Mouse (Mus musculus) layer of hippocampus, adult 2 months (tissue): ENCODE results near the gene Dennd2a. TPM values are rescaled to one million over a fixed set of nuclear protein-coding genes. Genes with fewer than 3 reads are reported as not detected.

Experiments
- DNase-seq, 2 experiments: peaks; one replicate each; pipeline ENCODE4 v3.0.0; 2022; ENCODE audit warnings: low spot score in 2 of 2
- H3K27ac ChIP-seq: fragments of 200-600 bp; 2 replicates; pipeline ENCODE4 v1.8.1; 2022
- H3K4me3 ChIP-seq: fragments of 200-600 bp; 2 replicates; pipeline ENCODE4 v1.8.1; 2022; ENCODE audit warnings: mild to moderate bottlenecking
- CTCF ChIP-seq: fragments of 200-600 bp; conservative IDR thresholded peaks from 2 replicates; pipeline ENCODE4 v1.8.1; 2022; ENCODE audit warnings: antibody characterized with exemption, mild to moderate bottlenecking, moderate library complexity
- total RNA-seq, 2 experiments: library from RNA; stranded (reverse); gene quantifications; 2 replicates each; pipeline ENCODE4 v1.2.3; 2021

Gene Dennd2a
- total RNA-seq, 2 experiments from 2014 or later = 37.0 to 38.2 TPM

DNA sequence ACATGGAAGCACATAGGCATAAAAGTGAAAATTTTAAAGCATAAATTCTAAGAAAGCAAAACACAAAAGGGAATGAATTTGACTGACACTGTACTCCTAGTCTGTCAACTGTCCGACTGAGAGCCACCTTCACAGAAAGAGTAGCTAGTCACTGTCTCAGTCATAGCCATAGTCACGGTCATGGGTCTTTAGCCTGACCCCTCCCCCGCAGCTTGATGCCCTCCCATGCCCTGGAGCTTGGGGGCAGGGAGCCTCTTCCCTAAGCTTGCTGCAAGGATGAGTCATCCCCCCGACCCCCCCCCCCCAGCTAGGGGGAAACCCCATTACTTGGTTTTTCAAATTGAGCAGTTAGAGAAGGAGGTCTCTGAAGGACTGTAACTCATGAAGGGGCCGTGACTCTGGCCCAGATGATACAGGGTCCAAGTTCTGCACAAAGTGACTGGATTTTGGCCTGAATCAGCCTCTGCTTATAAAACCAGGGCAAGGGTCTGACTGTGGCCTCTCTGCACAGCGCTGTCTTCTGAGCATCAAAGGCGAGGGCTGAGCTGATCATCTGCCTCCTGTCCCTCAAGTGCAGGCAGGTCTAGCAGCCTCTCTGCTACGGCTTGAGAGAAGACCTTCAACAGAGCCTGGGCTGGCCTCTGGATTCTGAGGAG is 5.6 kb downstream of the Dennd2a start:
- Histone ChIP-seq H3K4me3 (no peak overlapping the region), H3K27ac (peak overlapping the region; percentile 28; the same call in 1 of the 2 replicates)
- TF ChIP-seq CTCF = no peak
- DNase-seq = no peak

DNA sequence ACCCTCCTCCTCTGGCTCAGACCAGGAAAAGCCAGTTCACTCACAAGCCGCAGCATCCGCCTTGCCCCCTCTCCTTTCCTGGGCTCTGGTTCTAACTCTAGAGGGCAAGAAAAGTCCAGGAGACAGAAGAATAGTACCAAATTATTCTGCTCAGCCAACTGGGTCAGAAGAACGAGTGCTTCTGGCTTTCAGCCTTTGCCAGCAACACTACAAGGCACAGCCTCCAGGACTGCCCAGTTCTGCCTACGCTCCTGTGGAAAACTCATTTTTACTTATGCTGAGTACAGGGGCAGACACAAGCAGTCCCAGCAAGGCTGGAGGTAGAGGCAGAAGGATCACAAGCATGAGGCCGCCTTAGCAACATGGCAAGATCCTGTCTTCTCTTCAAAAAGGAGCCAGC is 9.6 kb downstream of the Dennd2a start:
- H3K27ac ChIP-seq = peak overlapping the region; percentile 65; the same call in 1 of the 2 replicates
- DNase-seq = peak in 1 of 2 experiments; percentile 25
- TF ChIP-seq CTCF = no peak; the same call in 1 of the 2 replicates

DNA sequence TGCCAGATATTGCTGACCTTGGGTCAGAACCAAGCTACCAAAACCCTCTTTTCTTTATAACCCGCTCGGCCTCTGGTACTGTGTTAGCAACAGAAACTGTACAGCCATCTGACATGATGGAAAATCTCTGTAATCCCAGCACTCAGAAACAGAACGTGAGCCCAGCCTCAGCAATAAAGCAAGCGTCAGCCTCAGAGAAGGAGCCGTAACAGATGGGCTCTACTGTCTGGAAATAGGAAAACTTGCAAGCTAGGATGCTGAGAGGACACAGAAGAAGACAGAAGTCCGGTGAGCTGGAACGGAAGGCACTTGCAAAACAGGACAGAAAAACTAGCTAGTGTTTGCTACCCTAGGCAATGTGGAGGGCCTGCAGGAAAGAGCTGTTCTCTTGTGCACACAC is 12.2 kb downstream of the Dennd2a start:
- peak overlapping the region; percentile 73 for H3K27ac ChIP-seq
- H3K4me3 ChIP-seq = no peak overlapping the region
- DNase-seq = peak in 1 of 2 experiments; percentile 51
- TF ChIP-seq CTCF = no peak

More for the DNA sequence above, 9.6 kb downstream of the Dennd2a start:
- no peak overlapping the region for H3K4me3 ChIP-seq

DNA sequence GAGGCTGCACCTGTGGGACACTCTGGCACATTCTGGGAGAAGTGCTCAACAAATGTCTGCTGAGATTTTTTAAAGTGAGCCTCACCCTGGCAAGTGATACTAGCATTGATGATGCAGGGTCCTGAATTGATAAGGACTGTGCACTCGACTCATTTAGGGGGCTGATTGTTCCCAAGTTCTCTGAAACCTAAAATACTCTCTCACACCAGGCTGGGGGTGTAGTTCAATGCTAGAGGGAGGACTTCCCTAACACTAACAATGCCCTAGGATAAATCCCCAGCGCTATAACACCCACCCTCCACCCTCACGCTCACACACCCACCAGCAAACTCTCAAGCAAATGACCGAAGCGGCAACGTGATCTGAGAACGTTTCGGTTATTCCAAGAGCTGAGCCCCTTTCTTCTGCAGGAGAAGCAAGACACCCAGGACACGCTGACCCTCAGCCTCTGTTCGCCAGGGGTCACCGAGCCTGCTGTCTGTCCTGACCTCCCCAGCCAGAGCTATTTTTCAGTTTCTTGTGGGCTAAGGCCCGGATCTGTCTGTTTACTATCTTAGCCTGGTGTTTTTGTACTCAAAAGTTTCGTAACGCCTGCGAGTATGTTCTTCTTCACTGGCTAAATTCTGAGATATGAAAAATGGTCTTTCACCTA is 13.8 kb downstream of the Dennd2a start:
- H3K4me3 ChIP-seq = no peak overlapping the region
- H3K27ac ChIP-seq = peak overlapping the region; percentile 78
- no peak for TF ChIP-seq CTCF
- no peak for DNase-seq

DNA sequence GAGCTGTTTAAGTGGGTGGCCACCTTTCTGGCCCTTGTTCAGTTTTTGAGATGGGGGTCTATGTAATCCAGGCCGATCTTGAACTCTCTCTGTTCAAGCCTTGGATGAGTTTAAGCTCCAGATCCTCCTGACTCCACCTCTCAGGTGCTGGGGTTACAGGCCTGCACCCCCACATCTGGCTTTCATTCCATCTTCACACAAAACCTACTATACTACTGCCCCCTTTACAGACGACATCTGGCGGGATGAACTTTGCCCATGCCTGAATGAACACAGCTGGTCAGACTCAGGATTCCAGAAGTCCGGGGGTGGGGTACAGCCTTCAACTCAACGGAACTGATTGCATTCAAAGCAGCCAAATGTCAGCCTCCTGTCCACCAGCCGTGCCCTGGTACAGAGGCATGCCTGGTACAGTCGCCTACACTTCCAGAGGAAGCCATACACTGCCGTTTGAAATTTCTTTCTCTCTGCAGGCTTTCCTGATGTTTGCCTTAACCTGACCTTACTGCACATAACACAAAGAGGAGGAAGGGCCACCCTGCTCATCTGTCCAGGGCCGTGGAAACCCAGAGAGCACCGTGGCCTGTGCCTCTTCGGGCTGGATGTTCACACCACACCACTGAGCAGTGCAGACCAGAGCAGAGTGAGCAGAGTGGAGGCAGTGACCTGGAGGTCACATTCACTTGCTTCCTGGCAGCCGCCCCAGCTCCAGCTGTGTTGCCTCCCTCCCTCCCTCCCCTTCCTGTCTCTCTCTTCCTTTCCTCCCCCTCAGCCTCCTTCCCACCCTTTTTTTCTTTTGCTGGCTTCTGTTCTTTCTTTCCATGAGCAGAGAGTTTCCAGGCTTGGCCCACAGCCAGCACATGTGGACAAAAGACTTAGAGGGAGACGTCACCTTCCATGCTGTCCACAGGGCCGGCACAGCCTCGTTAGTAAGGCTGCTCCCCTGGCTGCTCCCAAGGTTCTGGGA is 14.8 kb downstream of the Dennd2a start:
- no peak for TF ChIP-seq CTCF
- peak in 1 of 2 experiments; percentile 30 for DNase-seq
- Histone ChIP-seq H3K4me3 (no peak overlapping the region), H3K27ac (peak overlapping the region; percentile 78)

DNA sequence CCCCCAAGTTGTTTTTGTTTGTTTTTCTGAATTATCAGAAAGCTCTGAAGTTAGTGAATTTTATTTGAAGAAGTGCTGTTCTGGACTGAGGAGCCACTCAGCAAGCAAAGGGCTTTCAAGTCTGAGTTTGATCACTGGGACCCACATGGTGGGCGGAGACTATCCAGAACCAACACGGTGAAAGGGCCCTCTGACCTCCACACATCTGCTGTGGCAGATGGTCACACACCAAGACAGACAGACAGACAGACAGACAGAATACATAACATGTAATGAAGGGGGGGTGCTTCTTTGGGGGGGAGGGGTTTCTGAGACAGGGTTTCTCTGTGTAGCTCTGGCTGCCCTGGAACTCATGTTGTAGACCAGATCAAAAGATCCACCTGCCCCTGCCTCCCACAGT is 17.1 kb downstream of the Dennd2a start:
- no peak for DNase-seq
- no peak overlapping the region for H3K27ac ChIP-seq
- H3K4me3 ChIP-seq = no peak overlapping the region
- TF ChIP-seq CTCF = no peak

DNA sequence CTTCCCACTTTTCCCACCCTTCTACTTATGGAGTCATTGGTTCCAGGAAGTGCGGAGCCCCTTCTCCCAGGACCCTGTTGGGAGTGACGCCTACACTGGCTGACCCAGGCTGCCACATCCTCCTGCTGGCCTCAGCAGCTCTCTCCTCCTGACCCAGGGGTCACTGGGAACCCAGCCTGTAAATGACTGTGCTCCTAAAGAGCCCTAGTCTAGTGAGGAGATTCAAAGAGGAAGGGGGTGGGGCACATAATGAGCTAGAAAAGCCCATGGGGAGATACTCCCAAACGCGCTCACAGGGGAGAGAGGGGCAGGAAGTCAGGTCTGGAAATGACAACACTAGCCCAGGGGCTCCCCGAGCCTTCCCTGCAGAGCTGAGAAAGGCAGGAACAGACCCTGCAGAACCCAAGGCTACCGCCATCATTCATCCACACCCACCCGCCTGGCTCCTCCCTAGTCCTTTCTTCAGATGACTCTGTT is 17.9 kb downstream of the Dennd2a start:
- TF ChIP-seq CTCF = no peak
- 0 out of 2 replicates have a peak overlapping the region, but pooled peaks have one; percentile 2 for H3K27ac ChIP-seq
- DNase-seq = no peak
- H3K4me3 ChIP-seq = no peak overlapping the region

DNA sequence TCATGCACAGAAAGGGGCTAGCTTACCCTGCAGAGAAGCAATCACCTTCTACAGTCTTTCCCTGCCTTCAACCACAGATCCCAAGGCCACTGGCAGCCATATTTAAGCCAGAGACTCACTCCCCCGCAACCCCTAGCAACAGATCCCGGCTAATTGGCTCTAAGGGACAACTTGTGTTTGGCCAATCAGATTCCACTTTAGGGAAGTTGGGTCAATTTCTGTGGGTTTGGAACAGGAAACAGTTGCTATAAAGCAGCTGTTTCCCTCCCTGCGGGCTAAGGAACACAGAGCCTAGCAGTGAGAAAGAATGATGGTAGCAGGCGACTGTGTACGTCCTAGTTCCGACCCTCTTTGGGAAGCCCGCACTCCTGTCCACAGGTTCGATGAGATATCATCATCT is 19.4 kb downstream of the Dennd2a start:
- DNase-seq = no peak
- H3K4me3 ChIP-seq = no peak overlapping the region

DNA sequence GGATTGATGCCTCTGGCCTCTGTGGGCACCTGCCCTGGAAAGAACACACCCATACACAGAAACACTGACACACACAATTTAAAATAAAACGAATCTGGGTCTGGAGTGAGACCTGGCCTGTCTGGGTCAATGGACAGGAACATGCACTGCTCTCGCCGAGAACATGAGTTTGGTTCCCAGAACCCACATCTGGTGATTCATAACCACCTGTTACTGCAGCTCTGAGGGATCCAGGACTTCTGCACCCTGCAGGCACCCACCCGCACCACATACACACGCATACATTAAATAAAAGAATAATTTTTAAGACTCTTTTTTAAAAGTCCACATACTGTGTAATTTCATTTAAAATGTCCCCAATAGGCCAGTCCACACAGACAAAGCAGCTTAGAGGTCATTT is 20.4 kb downstream of the Dennd2a start:
- no peak overlapping the region for H3K27ac ChIP-seq
- no peak overlapping the region for H3K4me3 ChIP-seq
- DNase-seq = no peak
- no peak for TF ChIP-seq CTCF

More for the DNA sequence above, 19.4 kb downstream of the Dennd2a start:
- TF ChIP-seq CTCF = no peak
- H3K27ac ChIP-seq = no peak overlapping the region

DNA sequence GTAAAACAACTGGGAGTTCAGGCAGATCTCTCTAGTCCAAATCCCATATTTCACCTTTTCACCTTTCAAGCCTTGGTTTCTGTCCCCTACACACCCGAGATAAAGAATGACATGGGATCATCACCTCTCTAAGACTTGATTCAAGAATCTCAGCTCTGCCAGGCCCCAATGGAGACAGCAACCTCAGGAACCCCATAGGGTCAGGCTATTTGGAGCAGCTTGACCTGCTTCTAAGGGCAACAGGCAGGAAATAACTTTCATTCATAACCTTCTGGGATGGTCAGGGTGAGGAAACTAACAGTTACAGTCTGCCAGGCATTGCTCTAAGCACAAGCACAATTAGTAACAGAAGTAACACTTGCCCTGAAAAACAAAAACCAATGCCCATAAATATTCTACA is 21.0 kb downstream of the Dennd2a start:
- no peak for DNase-seq

DNA sequence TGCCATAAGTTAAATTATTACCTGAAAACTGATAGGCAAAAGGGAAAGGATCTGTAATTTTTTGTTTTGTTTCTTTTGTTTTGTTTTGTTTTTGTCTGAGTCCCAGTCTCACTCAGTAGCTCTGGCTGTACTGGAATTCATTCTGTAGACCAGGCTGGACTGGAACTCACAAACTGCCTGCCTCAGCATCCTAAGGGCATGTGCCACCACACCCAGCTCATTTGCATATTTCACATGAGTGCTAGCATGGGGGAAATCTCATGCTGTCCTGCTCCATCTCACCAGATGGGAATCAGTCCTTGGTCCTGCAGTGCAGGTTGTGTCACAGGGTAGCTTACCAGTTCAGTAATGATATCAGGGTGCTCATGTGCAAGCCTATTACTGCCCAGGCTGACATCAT is 22.7 kb downstream of the Dennd2a start:
- no peak for TF ChIP-seq CTCF
- Histone ChIP-seq H3K4me3 (no peak overlapping the region), H3K27ac (no peak overlapping the region)
- DNase-seq = no peak

More for the DNA sequence above, 21.0 kb downstream of the Dennd2a start:
- TF ChIP-seq CTCF = no peak
- H3K4me3 ChIP-seq = no peak overlapping the region
- H3K27ac ChIP-seq = no peak overlapping the region

DNA sequence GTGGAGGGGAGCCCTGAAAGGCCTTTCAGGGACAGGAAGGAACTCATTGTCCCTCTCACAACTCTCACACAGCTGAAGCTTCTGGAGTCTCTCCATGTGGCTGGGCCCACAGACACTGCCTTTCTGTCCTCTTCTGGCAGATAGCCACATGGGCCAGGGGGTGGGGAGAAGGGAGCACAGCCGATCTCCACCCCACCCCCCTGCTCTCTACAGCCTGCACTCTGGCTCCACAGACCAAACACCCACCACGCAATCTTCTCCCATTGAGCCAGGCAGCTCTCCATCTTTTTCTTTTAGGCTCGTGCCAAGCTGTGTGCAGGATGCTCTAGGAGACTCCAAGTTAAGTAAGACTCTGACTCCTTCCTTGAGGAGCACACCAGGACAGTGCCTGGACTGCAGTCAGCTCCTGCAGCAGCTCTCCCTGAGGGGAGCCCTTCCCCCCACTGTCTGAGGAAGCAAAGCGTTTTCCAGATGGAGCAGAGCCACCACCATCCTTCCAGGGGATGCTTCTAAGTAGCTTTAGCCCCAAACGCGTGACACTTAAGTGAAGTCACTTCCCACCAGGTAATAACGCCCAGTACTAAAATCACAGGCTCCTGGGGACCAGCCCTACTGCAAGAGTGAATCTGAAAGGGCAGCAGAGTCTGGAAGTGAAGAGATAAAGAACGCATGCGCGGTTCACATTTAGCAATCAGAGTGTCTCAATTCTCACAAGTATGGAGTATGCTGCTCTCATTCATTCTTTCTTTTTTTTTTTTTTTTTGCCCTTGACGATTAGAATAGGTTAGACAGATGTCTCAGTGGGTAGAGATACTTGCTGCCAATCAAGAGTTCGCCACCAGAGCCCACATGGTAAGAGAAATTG is 28.8 kb downstream of the Dennd2a start:
- DNase-seq = peak; percentile 78 to 83
- Histone ChIP-seq H3K27ac (peak overlapping the region; percentile 91), H3K4me3 (peak overlapping the region; percentile 34)
- TF ChIP-seq CTCF = no peak
